Mouse (Mus musculus) layer of hippocampus, adult 9-11 months (tissue): ENCODE results near the gene Greb1.

Source experiments
- DNase-seq: peaks from one replicate; pipeline ENCODE4 v3.0.0; 2022

The Greb1 gene

GRCm38 (mm10) chr12:16630152-16630865, 170.4 kb downstream of the Greb1 start:
- no peak for DNase-seq
